Mouse (Mus musculus) urinary bladder, postnatal 4 days (tissue): ENCODE results near the gene Lep.

Experiments
- DNase-seq, 2 experiments: peaks; one replicate each; pipeline ENCODE4 v3.0.0; 2021 to 2022; ENCODE audit warnings: low spot score in 2 of 2

Gene Lep

DNA sequence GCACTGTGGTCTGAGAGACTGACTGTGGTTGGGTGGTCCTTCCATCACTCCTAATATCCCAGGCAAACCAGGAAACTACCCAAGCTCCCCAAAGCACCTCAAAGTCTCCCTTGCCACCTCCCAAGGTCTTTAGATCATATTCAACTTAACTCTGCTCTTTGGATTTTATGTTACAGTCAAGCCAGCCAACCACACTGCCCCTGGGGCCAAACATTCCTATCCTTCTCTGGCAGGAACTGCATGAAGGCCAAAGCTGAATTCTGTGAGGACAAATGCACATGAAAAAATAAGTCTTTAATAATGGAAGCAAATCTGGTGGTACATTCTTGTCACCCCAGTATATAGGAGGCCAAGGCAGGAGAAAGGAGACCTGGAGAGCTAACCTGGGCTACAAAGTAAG, 16.0 kb upstream of the Lep start:
- DNase-seq = no peak

DNA sequence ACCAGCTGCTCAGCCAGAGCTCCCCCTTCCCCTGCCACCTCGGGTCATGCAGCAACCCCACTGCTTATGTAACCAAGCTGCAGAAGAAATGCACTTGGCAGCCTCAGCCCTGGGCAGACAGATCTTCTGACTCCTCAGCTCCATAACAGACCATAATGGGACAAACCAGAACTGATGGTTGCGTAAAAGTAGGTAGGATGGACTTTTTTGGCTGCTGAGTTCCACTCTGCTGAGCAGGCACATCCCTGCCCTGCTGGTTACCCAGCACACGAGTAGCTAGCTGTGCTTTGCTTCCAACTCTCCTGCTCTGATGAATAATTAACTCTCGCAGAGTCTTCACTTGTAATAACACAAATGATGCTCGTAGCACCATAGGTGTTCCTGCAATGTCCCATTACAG, 10.1 kb upstream of the Lep start:
- DNase-seq = no peak

DNA sequence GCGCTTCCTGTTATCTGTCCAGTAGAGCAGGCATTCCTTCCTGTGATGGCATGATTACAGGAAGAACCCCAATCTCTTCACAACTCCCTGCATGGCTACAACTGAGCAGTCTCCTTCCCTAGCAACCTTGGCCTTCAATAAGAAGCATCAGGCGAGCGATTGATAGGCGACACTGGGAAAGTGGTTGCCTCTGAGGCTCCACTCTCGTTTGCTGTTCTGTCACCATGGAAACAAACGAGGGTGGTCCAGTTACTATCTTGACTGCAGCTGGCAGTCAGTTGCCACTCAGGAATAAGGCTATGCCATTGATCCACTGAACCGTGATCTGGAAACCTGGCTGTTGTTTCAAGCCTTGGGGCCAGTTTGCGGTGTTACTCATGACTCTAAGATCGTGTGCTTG, 7.8 kb upstream of the Lep start:
- no peak for DNase-seq

DNA sequence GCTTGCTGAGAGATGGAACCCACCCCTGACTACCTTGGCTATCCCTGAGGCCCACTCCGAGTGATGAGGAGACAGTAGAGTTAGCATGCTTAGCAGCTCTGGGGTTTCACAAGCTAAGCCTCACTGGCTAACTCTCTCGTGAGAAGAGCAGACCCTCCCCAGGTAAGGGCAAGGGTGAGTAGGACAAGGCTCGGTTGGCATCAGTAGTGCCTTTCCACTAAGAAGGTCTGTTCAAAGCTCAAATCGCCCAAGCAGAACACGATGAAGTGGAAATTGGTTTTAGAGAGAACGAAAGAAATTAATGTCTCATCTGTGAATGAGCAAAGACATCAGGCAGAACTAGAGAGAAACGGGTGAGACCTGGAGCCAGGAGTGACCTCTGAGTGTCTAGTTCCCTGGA, 6.8 kb upstream of the Lep start:
- no peak for DNase-seq

DNA sequence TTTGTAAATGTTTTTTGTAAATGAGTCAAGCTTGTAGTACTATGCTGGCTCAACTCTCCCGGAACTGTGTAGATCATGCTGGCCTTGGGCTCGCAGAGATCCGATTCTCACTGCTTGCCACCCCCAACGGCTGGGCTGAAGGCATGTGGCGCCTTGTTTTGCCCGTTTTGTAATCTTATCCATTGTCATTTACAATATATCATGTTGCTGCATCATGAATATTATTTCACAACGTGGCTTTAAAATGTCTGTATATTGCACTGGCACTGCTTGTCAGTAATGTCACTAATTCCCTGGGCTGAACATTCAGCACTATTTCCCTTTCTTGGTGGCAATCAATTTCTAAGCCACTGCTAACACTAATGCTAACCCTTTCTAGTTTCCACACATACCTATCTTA, 3.6 kb upstream of the Lep start:
- no peak for DNase-seq

DNA sequence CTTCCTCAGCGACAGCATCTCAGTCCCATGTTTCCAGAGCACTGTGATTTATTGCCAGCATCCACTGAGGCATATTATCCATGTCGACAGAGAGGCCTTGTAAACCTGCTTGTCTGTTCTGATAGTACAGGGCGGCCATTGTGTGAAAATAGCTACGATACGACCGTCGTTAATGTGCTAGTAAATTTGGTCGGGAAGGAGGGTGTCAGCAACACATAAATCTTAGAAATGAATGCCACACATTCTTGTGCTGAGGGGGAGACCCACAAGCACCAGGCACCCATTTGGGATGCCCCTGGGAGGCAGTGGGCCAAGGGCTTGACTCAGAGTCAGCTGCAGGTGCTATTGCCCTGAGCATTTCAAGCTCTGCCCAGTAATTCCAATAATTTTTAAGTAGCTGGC, 6.4 kb downstream of the Lep start:
- no peak for DNase-seq

DNA sequence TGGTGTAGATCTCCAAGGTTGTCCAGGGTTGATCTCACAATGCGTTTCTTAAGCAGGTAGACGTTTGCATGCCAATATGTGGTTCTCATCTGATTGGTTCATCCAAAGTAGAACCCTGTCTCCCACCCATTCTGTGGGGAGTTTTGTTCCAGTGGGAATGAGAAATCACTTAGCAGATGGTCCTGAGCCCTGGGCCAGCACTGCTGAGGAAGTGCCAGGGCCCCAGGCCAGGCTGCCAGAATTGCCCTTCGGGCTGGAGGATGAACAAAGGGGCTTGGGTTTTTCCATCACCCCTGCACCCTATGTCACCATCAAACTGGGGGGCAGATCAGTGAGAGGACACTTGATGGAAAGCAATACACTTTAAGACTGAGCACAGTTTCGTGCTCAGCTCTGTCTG, 12.2 kb downstream of the Lep start:
- no peak for DNase-seq

DNA sequence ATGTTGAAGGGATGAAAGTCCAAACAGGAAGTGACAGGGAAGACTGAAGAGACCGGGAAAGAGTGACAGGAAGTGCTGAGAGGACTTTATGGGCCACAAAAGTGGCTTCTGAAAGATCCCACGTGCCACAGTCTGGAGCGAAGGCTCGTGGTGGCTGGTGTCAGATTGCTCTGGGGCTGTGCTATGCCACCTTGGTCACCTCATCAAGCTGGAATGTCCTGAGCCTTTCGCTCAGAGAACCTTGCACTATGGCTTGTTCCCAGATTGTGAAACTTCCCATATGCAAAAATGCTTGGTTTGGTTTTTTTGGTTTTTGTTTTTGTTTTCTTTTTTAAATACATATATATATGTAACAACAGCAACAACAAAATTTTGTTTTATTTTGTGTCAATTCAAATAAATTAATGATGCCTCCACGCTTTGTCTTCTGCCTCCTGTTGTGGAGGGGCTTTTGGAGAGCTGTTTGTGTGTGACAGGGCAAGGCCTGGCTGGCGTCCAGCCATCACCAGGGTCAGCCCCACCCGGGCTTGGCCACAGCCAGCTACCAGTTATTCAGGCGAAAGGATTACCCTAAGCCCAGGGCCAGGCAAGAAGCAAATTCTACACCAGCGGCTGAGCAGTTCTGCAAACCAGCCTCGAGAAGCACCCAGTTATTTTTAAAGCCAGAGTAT, 13.6 kb downstream of the Lep start:
- DNase-seq = no peak

DNA sequence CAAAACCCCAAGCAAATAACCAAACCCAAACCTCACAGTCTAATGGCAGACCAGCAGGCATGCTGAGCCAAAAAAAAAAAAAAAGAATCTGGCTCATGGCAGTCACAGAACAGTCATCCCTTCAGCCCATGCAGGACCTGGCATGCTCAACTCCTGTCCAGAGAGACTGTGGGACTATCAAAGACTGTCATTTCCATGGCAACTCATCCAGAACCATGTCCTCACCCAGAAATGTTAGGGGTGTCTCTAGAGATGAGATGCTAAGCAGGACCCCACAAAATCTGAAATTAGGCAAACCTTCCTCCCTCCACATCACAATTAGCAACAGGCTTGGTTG, 14.1 kb downstream of the Lep start:
- DNase-seq = no peak

DNA sequence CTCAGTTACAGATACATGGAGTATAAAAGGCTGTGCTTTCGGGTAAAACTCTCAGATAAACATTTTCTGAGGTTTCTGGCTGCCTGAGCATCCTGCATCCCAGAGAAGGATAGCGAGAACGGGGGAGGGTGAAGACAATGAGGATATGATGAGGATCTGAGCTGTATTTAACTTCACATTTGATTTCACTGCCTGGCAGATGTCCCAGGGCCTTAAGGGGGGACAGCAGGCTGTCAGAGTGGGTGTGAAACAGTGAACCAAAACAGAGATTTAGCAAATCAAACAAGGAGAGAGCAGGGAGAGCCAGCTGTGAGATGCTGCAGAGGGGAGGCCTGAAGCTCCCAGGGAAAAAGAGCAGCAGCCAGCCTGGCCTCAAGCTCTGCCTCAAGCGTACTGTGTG, 19.3 kb downstream of the Lep start:
- DNase-seq = no peak

DNA sequence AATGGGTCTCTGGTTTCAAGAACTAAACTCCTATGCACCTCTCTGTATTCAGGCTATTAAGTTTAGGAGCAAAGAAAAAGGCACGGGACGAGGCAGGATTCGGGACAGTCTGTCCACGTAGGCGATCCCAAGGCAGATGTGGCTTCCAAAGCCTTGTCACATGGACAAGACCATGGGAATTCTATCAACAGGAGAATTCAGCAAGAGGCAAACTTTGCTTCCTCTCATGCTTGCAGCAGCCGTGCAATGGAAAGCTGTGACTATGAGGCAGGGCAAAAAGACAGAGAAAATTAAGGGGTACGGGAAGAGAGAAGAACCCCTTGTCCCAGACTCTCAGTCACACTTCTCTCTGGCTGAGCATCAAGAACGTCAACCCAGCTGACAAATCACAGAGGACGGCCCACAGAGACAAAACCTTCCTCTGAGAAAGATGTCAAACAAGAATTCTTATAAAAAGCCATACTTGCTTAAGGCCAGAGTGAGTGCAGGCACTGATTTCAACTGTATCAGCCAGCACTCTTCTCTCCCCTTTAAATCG, 21.9 kb downstream of the Lep start:
- no peak for DNase-seq

DNA sequence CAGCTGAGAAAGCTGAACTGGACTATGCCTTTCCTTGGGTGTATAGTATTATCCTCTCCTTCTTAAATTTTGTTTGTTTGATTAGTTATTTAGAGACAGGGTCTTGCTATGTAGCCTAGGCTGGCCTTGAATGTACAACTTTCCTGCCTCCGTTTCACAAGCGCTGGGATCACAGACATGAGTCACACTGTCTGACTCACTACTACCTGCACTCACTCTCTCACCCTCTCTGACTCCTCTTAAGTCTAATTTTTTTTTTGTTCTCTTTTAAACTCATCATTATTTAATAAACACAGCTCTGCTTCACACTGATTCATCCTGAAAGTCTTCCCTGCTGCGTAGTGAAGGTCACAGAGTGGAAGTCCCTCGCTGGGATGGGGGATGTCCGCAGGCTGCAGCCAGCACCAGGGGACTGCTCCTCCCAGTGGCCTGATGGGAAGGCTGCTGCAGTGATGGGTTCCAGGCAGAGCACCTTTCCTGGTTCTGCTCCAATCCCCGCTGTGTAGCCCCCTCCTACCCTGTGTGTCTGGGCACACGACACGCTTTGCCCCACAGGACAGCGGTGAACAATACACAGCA, 22.8 kb downstream of the Lep start:
- no peak for DNase-seq

DNA sequence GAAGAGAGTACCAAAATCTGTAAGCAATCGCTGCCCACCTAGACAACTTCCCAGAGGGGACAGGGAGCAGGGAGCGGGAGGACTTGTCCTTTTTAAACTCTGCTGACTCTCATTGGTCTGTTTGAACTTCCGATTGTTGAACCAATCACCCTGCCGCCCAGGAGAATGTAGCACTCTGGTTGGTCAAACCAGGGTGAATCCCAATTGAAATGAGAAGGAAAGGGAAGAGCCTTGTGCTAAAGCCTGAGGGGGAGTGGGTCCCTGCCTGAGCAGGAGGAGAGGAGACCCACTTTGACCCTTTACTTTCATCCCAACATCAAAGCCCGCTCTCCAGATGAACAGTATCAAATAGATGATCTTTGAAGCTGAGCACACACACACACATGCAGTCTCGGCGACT, 24.4 kb downstream of the Lep start:
- DNase-seq = no peak

DNA sequence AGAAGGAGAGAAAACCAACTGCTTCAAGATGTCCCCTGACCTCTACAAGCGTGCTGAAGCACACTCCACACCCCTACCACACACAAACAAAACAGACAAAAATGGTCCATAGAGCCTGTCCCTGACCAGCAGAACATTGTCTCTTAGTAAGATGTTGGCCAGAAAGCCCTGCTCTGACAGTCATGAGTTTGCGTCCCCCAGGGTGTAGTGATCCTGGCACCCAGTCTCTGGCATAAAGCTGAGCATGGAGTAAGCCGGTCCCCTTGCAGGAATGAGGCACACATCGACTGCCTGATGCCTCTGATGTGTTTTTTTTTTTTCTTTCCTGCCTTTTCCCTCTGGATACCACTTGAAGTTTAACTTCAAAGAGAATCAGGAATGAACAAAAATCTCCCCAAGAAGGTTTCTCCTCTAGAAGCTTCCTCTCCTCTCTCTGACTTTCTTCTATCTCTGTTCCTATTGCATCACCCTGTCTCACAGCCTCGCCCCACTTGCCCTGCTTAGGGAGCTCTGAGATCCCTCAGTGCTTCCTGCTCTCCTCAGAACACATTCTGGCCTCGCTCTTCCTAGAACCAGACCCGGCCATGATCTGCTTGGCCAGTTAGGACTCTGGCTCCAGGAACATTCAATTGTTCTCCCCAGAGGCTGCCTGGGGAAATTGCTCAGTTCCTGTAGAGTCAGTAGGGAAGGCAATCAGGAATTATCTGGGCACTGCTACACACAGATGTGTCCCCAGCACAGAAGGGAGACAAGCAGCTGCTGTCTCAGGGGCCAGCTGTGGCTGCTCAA, 28.1 kb downstream of the Lep start:
- no peak for DNase-seq

DNA sequence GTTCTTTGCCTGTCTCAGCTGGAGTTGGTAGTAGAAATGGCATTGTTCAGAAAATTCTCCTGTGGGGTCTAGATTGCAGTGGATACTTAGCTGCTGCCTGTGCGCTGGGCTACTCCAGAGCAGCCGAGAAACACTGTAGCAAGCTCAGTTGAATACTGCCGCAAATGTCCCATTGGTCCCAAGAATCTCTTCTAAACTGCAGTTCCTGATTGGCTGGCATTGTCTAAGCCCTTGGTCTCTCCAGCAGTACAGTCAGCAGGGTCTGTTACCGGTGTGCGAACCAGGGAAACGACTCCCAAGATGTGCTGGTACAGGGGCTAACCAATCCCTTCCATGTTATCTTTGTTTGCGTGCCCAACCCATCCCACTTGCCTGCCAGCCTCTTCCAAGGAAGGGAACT, 32.2 kb downstream of the Lep start:
- DNase-seq = no peak

DNA sequence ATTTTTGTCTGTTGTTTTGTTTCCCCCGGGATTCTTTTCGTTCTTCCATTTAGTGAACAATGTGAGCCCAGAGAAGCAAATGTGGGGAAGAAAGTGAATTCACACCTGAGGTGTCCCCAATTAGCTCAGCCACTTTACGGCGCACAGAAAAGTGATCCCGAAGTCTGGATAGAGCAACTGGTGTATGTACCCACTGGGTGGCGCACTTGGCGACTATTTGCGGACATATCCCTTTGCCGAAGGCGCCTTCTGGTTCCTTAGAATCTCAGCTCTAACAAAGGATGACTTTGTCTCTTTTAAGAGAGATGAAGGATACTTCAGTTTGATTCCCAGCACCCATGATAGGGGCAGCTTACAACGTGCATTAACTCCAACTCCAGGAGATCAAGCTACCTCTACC, 32.9 kb downstream of the Lep start:
- DNase-seq = no peak

DNA sequence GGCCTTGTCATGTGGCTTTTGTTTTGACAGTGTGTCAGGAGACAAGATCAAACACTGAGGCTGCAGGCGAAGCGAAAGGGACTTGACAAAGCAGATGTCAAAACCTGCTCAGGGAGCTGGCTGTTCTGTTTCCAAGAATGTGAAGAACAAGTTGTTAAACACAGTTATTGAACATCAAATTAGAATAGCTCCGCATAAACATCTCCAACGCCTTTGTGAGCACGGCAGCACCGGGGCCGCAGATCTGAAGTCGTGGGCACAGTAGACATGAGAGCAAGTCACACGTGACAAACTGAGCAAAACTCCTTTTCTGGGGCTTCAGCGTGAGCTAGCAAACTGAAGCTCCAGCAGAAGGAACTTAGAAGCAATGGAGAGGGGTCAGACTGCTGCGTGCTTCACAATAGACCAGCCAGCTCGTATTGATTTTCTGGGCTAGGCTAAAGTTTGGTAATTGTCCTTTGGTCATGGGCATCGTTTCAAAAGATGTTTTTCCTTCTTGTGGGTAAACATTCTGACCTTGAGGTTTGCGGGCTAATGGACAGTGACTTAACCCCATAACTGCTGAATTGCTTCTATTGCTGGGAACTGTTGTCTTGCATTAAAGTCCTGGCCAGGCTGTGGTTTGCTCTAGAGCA, 39.6 kb downstream of the Lep start:
- no peak for DNase-seq

DNA sequence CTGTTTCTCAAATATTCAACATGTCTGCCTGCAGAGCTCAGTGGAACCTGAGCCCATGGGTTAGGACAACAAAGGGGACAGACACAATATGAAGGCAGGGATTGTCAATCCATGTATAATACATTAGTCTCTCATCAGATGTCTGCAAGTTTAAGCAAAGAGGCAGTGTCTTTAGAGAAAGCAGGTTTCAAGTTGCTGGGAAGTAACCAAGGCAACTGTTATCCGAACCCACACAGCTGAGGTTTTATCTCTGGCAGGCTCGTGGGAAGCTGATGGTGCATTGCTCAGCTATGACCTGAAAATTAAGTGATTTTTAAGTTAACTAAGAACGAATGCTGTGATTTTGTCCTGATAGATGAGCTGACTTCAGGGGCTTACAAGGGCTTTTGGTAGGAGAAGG, 40.4 kb downstream of the Lep start:
- DNase-seq = no peak

DNA sequence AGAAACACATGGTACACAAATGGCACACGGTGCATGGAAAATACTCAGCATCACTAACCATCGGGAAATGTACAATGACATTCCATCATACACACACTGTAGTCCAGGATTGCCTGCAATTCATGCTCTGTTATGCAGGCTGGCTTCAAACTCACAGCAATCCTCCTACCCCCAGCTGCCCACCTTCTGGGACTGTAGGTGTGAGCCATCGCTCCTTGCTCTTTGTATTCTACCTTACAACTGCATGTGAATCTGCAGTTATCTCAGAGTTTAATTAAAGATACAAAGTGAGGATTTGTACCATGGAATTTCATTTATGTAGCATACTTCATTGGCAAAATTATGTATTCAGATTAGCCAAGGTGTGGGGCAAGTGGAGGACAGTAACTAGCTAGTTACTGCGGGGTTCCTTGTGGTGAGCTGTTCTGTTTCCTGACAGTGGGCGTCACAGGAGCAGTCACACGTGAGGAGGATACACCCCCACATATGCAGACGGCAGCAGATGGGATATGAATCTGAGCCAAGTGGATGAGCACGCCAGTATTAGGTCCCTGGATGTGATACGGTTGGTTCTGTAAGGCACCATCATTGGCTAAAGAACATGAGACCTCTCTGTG, 41.3 kb downstream of the Lep start:
- DNase-seq = no peak

DNA sequence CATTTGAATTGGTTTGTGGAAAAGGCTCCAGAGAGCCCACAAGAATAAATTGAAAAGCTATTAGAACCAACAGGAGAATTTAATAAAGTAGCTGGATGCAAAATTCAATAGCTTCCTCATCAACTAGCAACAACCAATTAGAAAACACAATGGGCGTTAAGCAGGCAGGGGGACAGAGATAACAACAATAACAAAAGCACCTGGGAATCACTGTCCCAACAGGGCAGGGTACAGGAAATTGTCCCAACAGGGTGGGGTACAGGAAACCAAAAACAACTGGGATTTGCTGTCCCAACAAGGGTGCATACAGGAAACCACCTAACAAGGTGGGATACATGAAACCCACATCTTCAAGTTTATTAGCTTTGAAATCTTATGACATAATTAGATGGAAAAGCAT, 48.4 kb downstream of the Lep start:
- no peak for DNase-seq

DNA sequence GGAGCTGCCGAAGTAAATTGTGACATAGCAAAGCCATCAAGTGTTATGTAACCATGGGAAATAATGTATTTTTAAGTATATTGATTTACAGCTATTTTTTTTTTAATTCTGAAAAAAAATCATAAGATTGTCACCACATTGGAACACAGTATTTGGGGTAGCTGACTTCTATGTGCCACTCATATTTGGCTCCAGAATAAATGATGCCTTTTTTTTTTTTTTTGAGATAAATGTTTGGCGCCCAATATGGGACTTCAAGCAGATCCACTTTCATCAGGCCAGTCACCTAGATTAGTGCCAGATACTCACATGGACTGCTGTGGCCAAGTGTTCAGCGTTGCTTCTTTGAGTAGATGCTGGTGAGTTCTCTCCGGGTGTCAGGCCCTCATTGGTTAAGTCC, 51.5 kb downstream of the Lep start:
- DNase-seq = no peak

DNA sequence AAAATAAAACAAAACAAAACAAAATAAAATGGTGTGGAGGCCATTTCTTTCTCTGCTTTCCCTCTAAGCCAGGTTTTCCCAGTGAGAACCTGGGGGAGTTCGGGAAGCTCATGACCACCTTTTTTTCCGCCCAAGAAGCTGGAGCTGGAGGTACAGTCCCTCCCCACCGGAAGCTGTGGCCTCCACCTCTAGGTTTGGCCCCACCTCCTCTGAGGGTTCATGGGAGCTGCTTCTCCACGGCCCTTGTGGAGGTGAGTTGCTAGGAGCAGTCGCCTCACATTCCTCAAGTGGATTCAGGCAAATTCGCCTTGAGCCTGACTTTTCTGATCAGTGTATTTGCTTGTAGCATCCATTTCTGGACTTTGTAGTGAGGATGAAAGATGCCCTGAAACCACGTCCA, 55.7 kb downstream of the Lep start:
- no peak for DNase-seq
